Mouse (Mus musculus) erythroblast, adult 5-6 weeks (primary cell): ENCODE data around the gene Ankrd31. TPM values are rescaled to one million over a fixed set of nuclear protein-coding genes. Genes with fewer than 3 reads are reported as not detected.
"Not testable (repeated sequence)": the region's sequence is repeated elsewhere in the genome, so short reads cannot be mapped to it uniquely, and the experiment has no call there.

Experiments
- ATAC-seq: replicated peaks from 2 replicates; pipeline ENCODE4 v1.8.0; 2016; ENCODE audit warnings: moderate number of reproducible peaks, mild to moderate bottlenecking, moderate TSS enrichment, inconsistent platforms; ENCODE audit not compliant: poor library complexity, low FRiP score, severe bottlenecking
- total RNA-seq, 2 experiments: library from RNA; stranded (forward) in 1 of 2; stranded (reverse) in 1 of 2; fragments of 150-400 nt in 1 of 2; fragments of 200-764, 138-1000 nt in 1 of 2; gene quantifications; 2 replicates each; pipeline versions ENCODE4 v1.2.3 to v1.2.4; 2015 to 2017; ENCODE audit warnings: low replicate concordance in 2 of 2

The Ankrd31 gene
- total RNA-seq, 2 experiments from 2014 or later = 0.96 TPM; not detected in 1

GRCm38 (mm10) chr13:96852133-96852532 is 104.1 kb downstream of the Ankrd31 start:
- ATAC-seq = no peak

- no peak for ATAC-seq
Observed at GRCm38 (mm10) chr13:96853256-96853655, 105.2 kb downstream of the Ankrd31 start.

GRCm38 (mm10) chr13:96855191-96855590 is 107.1 kb downstream of the Ankrd31 start:
- no peak for ATAC-seq

- no peak for ATAC-seq
Observed at GRCm38 (mm10) chr13:96859161-96859560, 111.1 kb downstream of the Ankrd31 start.

- ATAC-seq = no peak
Observed at GRCm38 (mm10) chr13:96870742-96871141, 122.7 kb downstream of the Ankrd31 start.

GRCm38 (mm10) chr13:96874071-96874470 is 126.0 kb downstream of the Ankrd31 start:
- ATAC-seq = no peak

- no peak for ATAC-seq
Observed at GRCm38 (mm10) chr13:96878220-96879057, 130.4 kb downstream of the Ankrd31 start.

- ATAC-seq = no peak
Observed at GRCm38 (mm10) chr13:96884534-96884933, 136.5 kb downstream of the Ankrd31 start.

- no peak for ATAC-seq
Observed at GRCm38 (mm10) chr13:96889985-96890384, 141.9 kb downstream of the Ankrd31 start.

GRCm38 (mm10) chr13:96895144-96895543 is 147.1 kb downstream of the Ankrd31 start:
- no peak for ATAC-seq

GRCm38 (mm10) chr13:96906717-96907116 is 158.6 kb downstream of the Ankrd31 start:
- no peak for ATAC-seq

- no peak for ATAC-seq
Observed at GRCm38 (mm10) chr13:96911202-96911601, 163.1 kb downstream of the Ankrd31 start.

- not testable (repeated sequence) for ATAC-seq
Observed at GRCm38 (mm10) chr13:96923134-96923533, 175.1 kb downstream of the Ankrd31 start.

GRCm38 (mm10) chr13:96923999-96924961 is 176.2 kb downstream of the Ankrd31 start, which contains the start of gene Gcnt4:
Gcnt4 (plus strand) TSS chr13:96924689.
- no peak for ATAC-seq

GRCm38 (mm10) chr13:96924985-96925745 is 177.1 kb downstream of the Ankrd31 start:
- ATAC-seq = no peak

- no peak for ATAC-seq
Observed at GRCm38 (mm10) chr13:96925991-96926725, 178.1 kb downstream of the Ankrd31 start.

GRCm38 (mm10) chr13:96927781-96928180 is 179.7 kb downstream of the Ankrd31 start:
- ATAC-seq = no peak

GRCm38 (mm10) chr13:96928432-96929039 is 180.5 kb downstream of the Ankrd31 start:
- ATAC-seq = no peak

- no peak for ATAC-seq
Observed at GRCm38 (mm10) chr13:96932745-96933144, 184.7 kb downstream of the Ankrd31 start.
